8 mouse cellular contexts compared by ENCODE assay signal in genomic region chr1:180265399-180265798, GRCm38 (mm10). TPM values are rescaled to one million over a fixed set of nuclear protein-coding genes. Genes with fewer than 3 reads are reported as not detected.
DNase-seq lines count a peak whose midpoint lies in the region; ATAC-seq lines count a peak whose summit lies in the region.

No protein-coding gene starts in this region.

- H3K4me2 ChIP-seq in midbrain, embryonic 12.5 days (replicated peaks) = peak overlapping the region; percentile 14; the same call in 1 of the 2 replicates
- no peak overlapping the region for H3K4me2 ChIP-seq in midbrain, embryonic 16.5 days (ENCODE audit: low read length)
- peak overlapping the region; percentile 33; the same call in 1 of the 2 replicates for H3K4me2 ChIP-seq in neural tube, embryonic 12.5 days (replicated peaks)

- 0 out of 2 replicates have a peak, but pooled peaks cover 7% of the 10 kb centered on the region for H3K4me1 ChIP-seq in midbrain, embryonic 12.5 days
- no peaks in the 10 kb centered on the region for H3K4me1 ChIP-seq in midbrain, embryonic 16.5 days (ENCODE audit: control insufficient read depth, insufficient read depth, low read length)
- no peaks in the 10 kb centered on the region for H3K4me1 ChIP-seq in neural tube, embryonic 12.5 days

- peak; percentile 57 for DNase-seq in embryo, embryonic 11 days
- peak; percentile 80 for DNase-seq in liver
- DNase-seq in right cerebral cortex, adult 2 months (ENCODE audit: low spot score in 2 of 2) = no peak
- no peak for DNase-seq in right cerebral cortex, postnatal 10 days (ENCODE audit: low spot score in 2 of 2)

- peaks cover 33% of the 10 kb centered on the region for H3K27me3 ChIP-seq in midbrain, embryonic 12.5 days
- peaks cover 7% of the 10 kb centered on the region for H3K27me3 ChIP-seq in midbrain, embryonic 16.5 days (ENCODE audit: control insufficient read depth, insufficient read depth, low read depth, low read length)
- peaks cover 4% of the 10 kb centered on the region; the same call in 1 of the 2 replicates for H3K27me3 ChIP-seq in neural tube, embryonic 12.5 days (replicated peaks)

- WGBS in midbrain, embryonic 12.5 days = 15% methylated on average over 7 of the region's 7 CpGs
- 14% methylated on average over 7 of the region's 7 CpGs for WGBS in midbrain, embryonic 16.5 days
- WGBS in neural tube, embryonic 12.5 days = 19% methylated on average over 7 of the region's 7 CpGs

- no peak overlapping the region for H3K9ac ChIP-seq in midbrain, embryonic 12.5 days (replicated peaks)
- H3K9ac ChIP-seq in midbrain, embryonic 16.5 days (ENCODE audit: low read depth, low read length) = no peak overlapping the region
- no peak overlapping the region for H3K9ac ChIP-seq in neural tube, embryonic 12.5 days

- no peaks in the 10 kb centered on the region for H3K36me3 ChIP-seq in midbrain, embryonic 12.5 days
- no peaks in the 10 kb centered on the region for H3K36me3 ChIP-seq in midbrain, embryonic 16.5 days (ENCODE audit: control insufficient read depth, insufficient read depth, low read length)
- H3K36me3 ChIP-seq in neural tube, embryonic 12.5 days = no peaks in the 10 kb centered on the region

- no peak for ATAC-seq in midbrain, embryonic 12.5 days (ENCODE audit: low FRiP score, low read depth)
- no peak for ATAC-seq in midbrain, embryonic 16.5 days
- peak; percentile 61 to 69; a peak in 3 of 4 replicates for ATAC-seq in hematopoietic stem cell, adult 5-6 weeks (replicated peaks in 1 of 2; ENCODE audit: insufficient read depth in 1 of 2, low FRiP score in 2 of 2, low TSS enrichment in 1 of 2, low read depth in 1 of 2, poor library complexity in 2 of 2, severe bottlenecking in 2 of 2)
- no peak for ATAC-seq in neural tube, embryonic 12.5 days (ENCODE audit: low FRiP score, low read depth)

- H3K9me3 ChIP-seq in midbrain, embryonic 12.5 days = no peaks in the 10 kb centered on the region
- no peaks in the 10 kb centered on the region for H3K9me3 ChIP-seq in midbrain, embryonic 16.5 days (replicated peaks; ENCODE audit: control insufficient read depth, low read length, poor library complexity, severe bottlenecking)
- H3K9me3 ChIP-seq in neural tube, embryonic 12.5 days = no peaks in the 10 kb centered on the region

- no peak overlapping the region for H3K4me3 ChIP-seq in midbrain, embryonic 12.5 days
- H3K4me3 ChIP-seq in midbrain, embryonic 16.5 days (ENCODE audit: low read depth, low read length) = no peak overlapping the region
- H3K4me3 ChIP-seq in neural tube, embryonic 12.5 days = no peak overlapping the region

- H3K27ac ChIP-seq in midbrain, embryonic 12.5 days (replicated peaks) = no peak overlapping the region
- no peak overlapping the region for H3K27ac ChIP-seq in midbrain, embryonic 16.5 days (ENCODE audit: low read length)
- no peak overlapping the region for H3K27ac ChIP-seq in neural tube, embryonic 12.5 days

RNA-seq across cellular contexts. Expression of gene Psen2, which starts 2.2 kb away (rescaled TPM):
- 6.8 and 7.7 TPM in 2 replicates for polyA plus RNA-seq in midbrain, embryonic 12.5 days (2016; fragmentation: Nextera tagmentation; extraction: Ambion mirVana)
- 15.0 and 20.2 TPM in 2 replicates for polyA plus RNA-seq in midbrain, embryonic 16.5 days (2015; fragmentation: Nextera tagmentation; extraction: Ambion mirVana)
- total RNA-seq in hematopoietic stem cell, adult 5-6 weeks (2017) = 23.6 and 34.0 TPM in 2 replicates
- polyA plus RNA-seq in neural tube, embryonic 12.5 days (2016; fragmentation: Nextera tagmentation; extraction: Ambion mirVana) = 8.0 and 9.5 TPM in 2 replicates

Comparison
In these comparisons a context has a peak if more than half of its experiments do, and no peak if none do; other contexts are left out.
1. ATAC-seq: peak in hematopoietic stem cell, adult 5-6 weeks (2 of 2); none in midbrain, embryonic 12.5 days (single experiment), midbrain, embryonic 16.5 days (single experiment) and neural tube, embryonic 12.5 days (single experiment).
2. DNase-seq: peak in embryo, embryonic 11 days (single experiment) and liver (single experiment); none in right cerebral cortex, adult 2 months (0 of 2) and right cerebral cortex, postnatal 10 days (0 of 2).